14 mouse cellular contexts compared by ENCODE assay signal in genomic region chr9:98957751-98958351, GRCm38 (mm10). TPM values are rescaled to one million over a fixed set of nuclear protein-coding genes. Genes with fewer than 3 reads are reported as not detected.
DNase-seq lines count a peak whose midpoint lies in the region; ATAC-seq lines count a peak whose summit lies in the region.
"Had no signal": no experiment of that assay in that cellular context is flagged by ENCODE, and none has a peak within 500 bp of the region (broad histone marks: within the 10 kb centered on the region; RNA-seq: fewer than 3 reads in every experiment).

No protein-coding gene starts in this region.

- no peaks in the 10 kb centered on the region for H3K9me3 ChIP-seq in hindbrain, embryonic 15.5 days
- H3K9me3 ChIP-seq: limb, embryonic 13.5 days had no signal

- peak overlapping the region; percentile 5; the same call in 1 of the 2 replicates for H3K4me2 ChIP-seq in hindbrain, embryonic 15.5 days

- WGBS in hindbrain, embryonic 15.5 days = under 1% methylated on average over 23 of the region's 23 CpGs

- no peak overlapping the region for H3K9ac ChIP-seq in hindbrain, embryonic 15.5 days
- H3K9ac ChIP-seq: limb, embryonic 13.5 days had no signal

- no peak for ATAC-seq in hindbrain, embryonic 15.5 days (ENCODE audit: low FRiP score, low read depth)

- peak; percentile 41 to 49 for DNase-seq in heart, postnatal 10 days
- no peak for DNase-seq in heart, adult 11 months
- peak; percentile 12 for DNase-seq in right cerebral cortex, postnatal 25 days
- DNase-seq in right cerebral cortex, postnatal 10 days (ENCODE audit: low spot score in 2 of 2) = no peak
- no peak for DNase-seq in natural killer cell, adult 2 months (ENCODE audit: low spot score in 2 of 2)
- no peak for DNase-seq in thymus, adult 18-20 months
- no peak for DNase-seq in spleen, adult 12 weeks (ENCODE audit: low spot score)
- DNase-seq: gastrocnemius, postnatal 25 days had no signal

- no peak overlapping the region for H3K27ac ChIP-seq in hindbrain, embryonic 15.5 days (replicated peaks)
- H3K27ac ChIP-seq: limb, embryonic 13.5 days; macrophage had no signal

- peaks cover 27% of the 10 kb centered on the region for H3K4me1 ChIP-seq in hindbrain, embryonic 15.5 days (replicated peaks)

- H3K36me3 ChIP-seq in hindbrain, embryonic 15.5 days = no peaks in the 10 kb centered on the region
- H3K36me3 ChIP-seq: limb, embryonic 13.5 days had no signal

- peaks cover 67% of the 10 kb centered on the region for H3K27me3 ChIP-seq in hindbrain, embryonic 15.5 days

- intact Hi-C loops in heart, postnatal 10 days (cut with DNase I) = no loop called here

- peak overlapping the region; percentile 12; the same call in 1 of the 2 replicates for H3K4me3 ChIP-seq in hindbrain, embryonic 15.5 days

RNA-seq across cellular contexts. Expression of gene Foxl2, which starts 2.8 kb away (rescaled TPM):
- total RNA-seq in heart, postnatal 10 days (2021) = not detected
- polyA plus RNA-seq in hindbrain, embryonic 15.5 days (2015; fragmentation: Nextera tagmentation; extraction: Ambion mirVana) = 0.64 and 0.87 TPM in 2 replicates
- total RNA-seq: heart, postnatal 14 days; neutrophil, adult 5-6 weeks had no signal
- polyA plus RNA-seq: limb, embryonic 13.5 days; macrophage; small intestine, adult 2 months had no signal

RNA-seq across cellular contexts. Expression of gene Faim, which starts 28.3 kb away (rescaled TPM):
- total RNA-seq in heart, postnatal 10 days (2021) = 1 to 10 TPM; 8.7 to 8.9 TPM
- 108 and 112 TPM in 2 replicates for polyA plus RNA-seq in hindbrain, embryonic 15.5 days (2015; fragmentation: Nextera tagmentation; extraction: Ambion mirVana)

RNA-seq across cellular contexts. Expression of gene 7420426K07Rik, which starts 54.9 kb away (rescaled TPM):
- total RNA-seq in heart, postnatal 10 days (2021) = not detected
- polyA plus RNA-seq in hindbrain, embryonic 15.5 days (2015; fragmentation: Nextera tagmentation; extraction: Ambion mirVana) = not detected in 2 replicates
- total RNA-seq: gastrocnemius, postnatal 25 days; heart, postnatal 14 days; neutrophil, adult 5-6 weeks had no signal
- polyA plus RNA-seq: limb, embryonic 13.5 days; macrophage; small intestine, adult 2 months had no signal

Comparison
In these comparisons a context has a peak if more than half of its experiments do, and no peak if none do; other contexts are left out.
1. DNase-seq: peak in heart, postnatal 10 days (2 of 2) and right cerebral cortex, postnatal 25 days (single experiment); none in heart, adult 11 months (single experiment), right cerebral cortex, postnatal 10 days (0 of 2), natural killer cell, adult 2 months (0 of 2), thymus, adult 18-20 months (0 of 2) and spleen, adult 12 weeks (single experiment).